Mouse (Mus musculus) cerebellum, adult 9-11 months (tissue): Measurements from ENCODE around the gene Lias.

ENCODE experiments used
- DNase-seq: peaks from one replicate; pipeline ENCODE4 v3.0.0; 2022

Gene Lias

DNA sequence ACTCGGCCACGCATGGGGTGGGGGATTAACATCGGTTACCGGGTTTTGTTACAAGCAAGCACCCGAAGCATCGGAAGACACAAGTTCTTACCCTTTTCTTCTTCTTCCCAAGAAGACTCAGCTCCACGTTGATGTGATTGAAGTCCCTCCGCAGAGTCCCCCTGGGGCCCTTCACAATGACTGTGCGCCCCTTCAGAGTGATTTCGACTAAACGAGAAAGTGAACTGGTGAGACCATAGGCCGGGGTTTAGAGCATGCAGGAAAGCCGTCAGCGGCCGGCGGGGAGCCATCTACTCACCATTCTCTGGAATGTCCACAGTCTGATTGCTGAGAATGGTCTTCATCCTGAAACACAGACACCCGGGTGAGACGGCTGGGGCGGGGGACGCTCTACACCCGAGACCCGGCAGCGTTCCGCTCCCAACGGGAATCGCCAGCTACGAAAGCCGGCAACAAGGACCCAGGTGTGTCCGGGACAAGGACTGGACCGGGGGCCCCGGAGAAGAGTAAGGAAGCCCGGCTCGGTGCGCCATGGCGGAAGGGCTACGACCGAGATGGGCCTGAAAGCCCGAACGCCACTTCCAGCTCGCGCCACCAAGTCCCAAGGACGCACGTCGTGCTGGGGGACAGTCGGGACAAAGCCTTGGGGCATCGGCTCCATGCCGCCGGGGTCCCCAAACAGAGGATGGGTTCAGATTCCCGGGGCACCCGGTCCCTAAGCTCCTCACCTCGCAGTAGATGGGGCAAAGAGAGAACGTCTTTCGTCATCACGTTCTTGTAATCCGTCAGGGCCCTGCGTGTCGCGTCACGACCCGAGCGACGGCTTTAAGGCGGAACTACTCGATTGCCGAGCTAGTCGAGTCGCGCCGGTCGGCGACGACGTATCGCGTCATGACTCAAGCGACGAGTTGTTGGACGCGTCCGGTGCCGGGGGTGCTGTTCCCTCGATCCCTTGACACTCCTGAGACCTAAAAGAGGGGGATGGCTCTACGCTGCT, at the start of gene Lias, which contains the start of gene Rpl9:
Gene Lias, plus strand, starts transcription at position 850 of the 997 bp plus-strand sequence.
Gene Rpl9, minus strand, starts transcription at position 797 of the 997 bp plus-strand sequence.
- peak; percentile 98 for DNase-seq

GRCm38 (mm10) chr5:65348168-65348567, 43.1 kb upstream of the Lias start, which contains the start of gene Klb:
Klb (plus strand) TSS chr5:65348314.
- DNase-seq, result no peak

GRCm38 (mm10) chr5:65350508-65350907, 40.8 kb upstream of the Lias start:
- no peak for DNase-seq

DNA sequence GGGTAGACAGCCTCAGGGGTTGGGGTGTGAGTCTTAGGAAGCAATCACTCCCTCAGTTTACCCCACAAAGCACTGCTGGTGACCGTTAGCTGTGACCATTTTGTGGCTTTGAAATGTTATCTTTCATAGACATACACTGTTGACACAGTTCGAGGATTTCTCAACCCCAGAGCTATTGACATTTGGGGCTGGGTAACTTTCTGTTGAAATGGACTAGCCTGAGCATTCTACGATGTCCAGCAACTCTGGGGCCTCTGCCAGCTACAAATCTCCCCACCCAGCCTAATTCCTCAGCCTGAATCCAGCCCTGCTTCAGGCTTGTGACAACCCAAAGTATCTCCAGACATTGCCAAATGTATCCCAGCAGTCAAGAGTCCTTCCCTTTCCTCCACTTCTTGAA, 37.2 kb upstream of the Lias start:
- DNase-seq, result no peak

DNA sequence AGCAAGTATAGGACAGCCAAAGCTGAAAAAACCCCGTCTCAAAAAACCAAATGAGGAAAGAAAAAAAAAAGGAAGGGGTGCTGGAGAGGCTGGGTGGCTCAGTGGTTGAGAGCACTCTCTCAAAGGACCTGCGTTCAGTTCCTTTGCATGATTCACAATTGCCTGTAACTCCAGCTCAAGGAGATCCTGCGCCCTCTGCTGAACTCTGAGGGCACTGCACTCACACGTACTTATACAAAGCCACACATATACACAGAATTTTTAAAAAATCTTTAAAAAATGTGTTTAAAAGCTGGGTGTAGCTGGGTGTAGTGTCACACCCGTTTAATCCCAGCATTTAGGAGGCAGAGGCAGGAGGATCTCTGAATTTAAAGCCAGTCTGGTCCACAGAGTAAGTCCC, 36.3 kb upstream of the Lias start:
- no peak for DNase-seq

- no peak for DNase-seq
These were observed 34.4 kb upstream of the Lias start for GRCm38 (mm10) chr5:65356851-65357250.

DNA sequence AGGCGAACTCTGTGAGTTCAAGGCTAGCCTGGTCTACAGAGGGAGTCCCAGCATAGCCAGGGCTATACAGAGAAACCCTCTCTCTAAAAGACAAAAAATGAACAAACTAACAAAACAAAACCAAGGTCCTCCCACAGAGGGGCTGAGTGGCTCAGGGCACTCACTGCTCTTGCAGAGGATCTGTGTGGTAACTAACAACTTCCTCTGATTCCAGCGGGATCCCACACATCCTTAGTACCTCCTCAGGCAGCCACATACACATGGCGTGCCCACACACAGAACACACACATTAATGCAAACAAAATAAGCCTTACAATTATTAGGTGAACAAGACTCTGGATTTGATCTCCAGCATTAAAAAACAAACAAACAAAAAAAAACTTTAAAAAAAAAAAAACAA, 33.5 kb upstream of the Lias start:
- DNase-seq, result no peak

DNA sequence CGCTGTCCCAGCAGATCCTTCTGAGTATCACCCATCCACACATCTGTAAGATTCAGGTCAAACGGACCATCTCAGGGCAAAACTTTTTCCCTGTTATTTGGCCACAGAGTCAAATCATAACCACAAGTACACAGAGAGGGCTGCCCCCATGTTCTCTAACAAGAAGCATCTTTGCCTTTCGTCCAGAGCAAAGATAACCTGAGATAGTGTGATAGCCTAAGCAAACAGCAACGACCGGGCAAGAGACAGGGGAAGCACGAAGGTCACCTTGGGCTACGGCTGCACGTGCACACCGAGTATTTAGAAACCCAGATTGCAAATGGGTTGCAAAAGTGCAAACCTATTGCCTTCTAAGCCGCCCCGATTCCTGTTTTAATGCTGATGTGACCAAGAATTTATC, 23.5 kb upstream of the Lias start:
- DNase-seq, result no peak

DNA sequence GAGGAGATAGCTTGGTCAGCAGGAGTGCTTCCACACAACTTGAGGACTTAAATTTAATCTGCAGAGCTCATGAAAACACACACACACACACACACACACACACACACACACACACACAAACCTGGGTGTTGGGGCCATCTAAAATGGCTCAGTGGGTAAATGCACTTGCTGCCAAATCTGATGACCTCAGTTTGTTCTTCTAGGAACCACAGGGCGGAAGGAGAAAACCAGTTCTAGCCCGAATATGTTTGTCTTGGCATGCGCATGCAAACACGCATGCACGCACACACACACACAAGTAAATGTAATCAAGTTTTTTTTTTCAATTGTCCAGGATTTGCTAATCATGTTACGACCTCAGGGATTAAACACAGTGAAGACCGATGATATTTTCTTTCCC, 19.7 kb upstream of the Lias start:
- no peak for DNase-seq

DNA sequence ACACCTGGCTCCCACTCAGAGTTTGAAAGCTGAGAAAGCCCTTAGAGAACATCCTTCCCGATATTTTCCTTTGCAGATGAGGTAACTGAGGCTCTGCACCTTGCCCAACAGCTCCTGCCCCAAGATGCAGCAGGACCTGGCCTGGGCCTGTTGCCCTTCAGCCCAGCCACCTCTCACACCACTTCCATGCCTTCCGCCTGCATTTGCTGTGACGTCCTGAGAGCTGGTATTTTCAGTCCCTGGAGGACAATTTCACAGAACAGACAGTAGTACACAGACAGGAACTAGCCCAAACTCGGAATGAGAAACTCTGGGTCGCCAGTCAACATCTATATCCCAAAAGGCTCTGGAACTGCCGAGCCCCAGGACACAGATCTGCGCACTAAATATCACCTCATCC, 16.6 kb upstream of the Lias start:
- no peak for DNase-seq

DNA sequence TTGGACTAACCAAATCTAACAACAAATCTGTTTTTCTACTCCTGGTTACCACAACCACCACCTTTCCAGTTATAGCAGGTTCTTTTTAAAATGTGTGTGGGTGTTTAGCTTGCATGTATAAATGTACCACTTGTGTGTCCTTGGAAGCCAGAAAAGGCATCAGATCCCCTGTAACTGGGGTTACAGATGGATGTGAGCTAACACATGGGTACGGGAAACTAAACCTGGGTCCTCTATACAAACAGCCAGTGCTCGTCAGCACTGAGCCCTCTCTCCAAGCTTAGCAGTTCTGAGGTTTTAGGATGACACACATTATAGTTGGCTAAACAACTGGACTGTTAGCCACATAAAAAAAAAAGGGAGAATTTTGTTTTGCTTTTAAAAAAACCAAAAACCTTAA, 5.6 kb upstream of the Lias start:
- no peak for DNase-seq

DNA sequence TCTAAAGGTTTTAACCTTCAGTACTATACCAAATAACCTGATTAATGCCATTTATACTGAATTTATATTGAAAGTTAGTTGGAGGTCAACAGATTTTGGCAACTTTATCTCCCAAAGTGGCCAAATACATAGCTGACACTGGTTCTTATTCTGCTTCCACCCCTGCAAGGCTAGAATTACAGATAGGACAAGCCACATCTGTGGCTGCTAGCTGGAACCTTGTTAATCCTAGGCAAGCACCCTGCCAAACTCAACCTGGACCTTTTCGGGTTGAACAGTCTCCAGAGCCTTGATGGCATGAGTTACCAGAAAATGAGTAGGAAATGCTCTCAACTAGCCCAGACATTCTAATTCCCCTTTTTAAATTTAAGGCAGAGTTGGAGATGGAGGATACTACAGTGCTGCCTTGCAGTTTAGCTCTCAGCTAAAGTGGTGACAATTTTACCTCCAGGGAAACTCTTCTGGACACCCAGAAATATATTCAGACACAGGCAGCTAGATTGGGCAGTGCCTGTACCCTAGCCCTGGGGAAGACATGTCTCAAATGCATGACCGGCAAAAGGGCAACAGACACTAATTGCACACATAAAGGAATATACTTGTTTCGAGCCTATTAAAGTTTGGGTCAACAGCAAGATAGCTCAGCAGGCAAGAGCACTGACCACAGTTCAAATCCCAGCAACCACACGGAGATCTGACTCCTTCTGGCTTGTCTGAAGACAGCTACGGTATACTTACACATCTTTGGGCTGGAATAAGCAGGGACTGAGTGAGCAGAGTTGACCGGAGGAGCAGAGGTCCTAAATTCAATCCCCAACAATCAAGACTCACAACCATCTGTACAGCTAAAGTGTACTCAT, 4.1 kb upstream of the Lias start:
- DNase-seq, result no peak

DNA sequence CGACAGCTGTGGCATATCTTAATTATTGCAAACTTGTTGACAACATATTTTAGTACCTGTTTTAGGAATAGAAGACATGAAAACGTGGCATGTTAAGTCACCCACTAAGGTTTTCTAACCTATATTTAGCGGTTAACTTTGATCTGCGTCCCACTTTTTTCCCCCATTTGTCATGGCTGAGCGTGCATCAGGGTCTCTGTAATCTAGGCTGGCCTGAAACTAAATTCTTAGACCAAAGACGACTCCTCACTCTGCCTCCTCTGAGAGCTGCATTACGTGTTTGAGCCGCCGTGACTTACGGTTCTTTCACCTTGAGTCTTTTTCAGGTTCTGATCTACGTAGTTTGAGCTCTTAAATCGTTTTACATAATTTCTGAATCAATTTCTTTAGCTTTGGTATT, 456 bp downstream of the Lias start:
- DNase-seq, result no peak

- no peak for DNase-seq
These were observed 3.1 kb downstream of the Lias start for GRCm38 (mm10) chr5:65394425-65394824.

DNA sequence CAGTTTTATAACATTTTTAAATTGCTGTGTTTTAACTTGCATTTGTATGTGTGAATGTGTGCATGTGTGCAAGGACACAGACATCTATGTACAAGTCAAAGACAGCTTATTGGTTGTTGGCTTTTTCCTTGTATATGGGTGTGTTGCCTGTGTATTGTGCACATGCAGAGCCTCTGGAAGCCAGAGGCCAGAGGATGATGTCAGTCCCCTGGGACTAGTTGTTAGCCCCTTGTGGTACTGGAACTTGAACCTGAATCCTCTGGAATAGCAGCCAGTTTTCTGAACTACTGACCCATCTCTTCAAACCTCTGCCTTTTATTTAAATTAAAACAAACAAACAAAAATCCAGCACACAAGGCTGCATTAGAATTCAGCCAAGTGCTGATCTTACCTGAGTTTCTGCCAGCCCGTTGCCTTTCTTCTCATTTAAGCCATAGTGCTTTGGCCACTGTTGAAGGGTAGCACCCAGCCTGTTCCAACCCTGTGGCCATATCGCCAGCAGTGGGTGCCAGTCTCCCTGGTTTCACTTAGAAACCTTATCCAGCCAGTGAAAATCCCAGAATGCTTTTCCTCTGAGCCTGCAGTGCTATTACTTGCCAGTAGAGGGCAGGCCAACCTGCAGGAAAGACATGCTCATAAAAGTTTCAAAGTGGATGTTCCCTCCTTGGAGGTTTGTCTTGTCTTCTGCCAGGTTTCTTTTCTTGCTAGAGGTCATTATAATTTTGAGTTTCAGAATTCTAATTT, 10.1 kb downstream of the Lias start:
- peak; percentile 81 for DNase-seq

GRCm38 (mm10) chr5:65407989-65408388, 16.7 kb downstream of the Lias start:
- no peak for DNase-seq

GRCm38 (mm10) chr5:65415653-65416458, 24.6 kb downstream of the Lias start:
- DNase-seq, result no peak

DNA sequence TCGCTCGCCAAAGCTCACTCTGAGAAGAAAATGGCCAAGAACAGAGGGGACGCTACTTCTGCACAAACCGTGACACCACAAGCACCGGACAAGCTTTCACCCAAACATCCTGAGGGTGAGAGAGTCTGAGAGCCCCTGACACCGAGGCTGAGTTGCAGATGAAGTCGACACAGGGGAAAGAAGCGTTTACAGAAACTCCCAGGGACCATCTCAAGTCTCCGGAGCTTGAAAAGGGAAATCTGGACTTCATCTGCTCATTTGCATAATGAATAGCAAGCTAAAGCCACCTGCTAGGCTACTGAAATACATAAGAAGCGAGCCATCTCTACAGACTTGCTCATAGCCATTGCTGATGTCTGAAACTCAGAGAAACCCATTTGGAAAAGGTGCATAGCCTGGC, 27.8 kb downstream of the Lias start:
- no peak for DNase-seq

DNA sequence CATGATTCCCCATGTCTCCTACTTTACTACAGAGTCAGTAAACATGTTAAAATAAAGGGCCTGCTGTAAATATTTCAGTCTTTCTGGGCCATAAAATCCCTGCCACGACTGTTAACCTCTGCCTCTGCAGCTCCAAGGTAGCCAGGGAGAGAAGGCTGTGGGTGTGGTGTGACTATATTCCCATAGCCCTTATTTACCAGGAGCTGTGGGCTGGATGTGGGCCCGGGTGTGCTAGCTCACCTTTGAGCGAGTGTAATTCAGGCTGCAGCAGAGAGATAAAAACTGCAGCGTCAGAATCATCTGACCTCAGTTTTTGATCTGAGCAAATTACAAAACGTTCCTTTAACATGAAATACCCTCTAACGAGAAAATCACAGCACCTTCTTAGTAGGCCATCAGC, 29.5 kb downstream of the Lias start:
- no peak for DNase-seq

DNA sequence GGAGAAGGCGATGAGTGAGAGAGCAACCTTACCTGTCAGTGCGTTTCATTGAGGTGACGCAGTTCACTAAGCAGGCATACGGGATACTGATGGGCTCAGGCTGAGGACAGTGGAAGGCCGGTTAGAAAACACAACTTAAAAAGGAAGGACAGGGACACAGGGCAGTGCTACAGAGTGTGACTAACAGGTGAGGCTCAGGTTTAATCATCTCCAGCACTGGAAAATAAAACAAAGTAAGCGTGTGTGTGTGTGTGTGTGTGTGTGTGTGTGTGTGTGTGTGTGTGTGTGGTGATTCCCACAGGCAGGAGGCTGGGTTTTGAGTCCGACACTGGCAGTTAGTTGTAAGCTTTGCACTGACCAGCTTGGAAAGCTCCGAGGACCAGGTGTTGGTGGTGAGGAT, 31.5 kb downstream of the Lias start:
- no peak for DNase-seq

DNA sequence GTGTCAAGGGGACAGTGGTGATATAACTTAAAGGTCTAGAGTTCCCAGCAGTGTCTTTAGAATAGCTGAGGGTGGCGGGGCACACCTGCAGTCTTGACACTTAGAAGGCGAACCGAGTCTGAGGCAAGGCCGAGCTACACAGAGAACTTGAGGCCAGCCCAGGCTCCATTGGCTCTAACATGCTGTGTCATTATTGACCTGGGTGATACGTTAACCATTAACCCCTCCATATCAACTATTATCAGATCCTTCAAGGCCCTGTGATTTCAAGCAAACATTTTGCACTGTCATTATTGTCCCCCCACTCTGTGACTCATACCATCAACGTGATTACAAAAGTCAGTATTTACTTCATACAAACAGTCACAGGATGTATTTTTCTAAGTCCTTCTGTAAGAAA, 32.9 kb downstream of the Lias start:
- DNase-seq, result no peak

GRCm38 (mm10) chr5:65425251-65425650, 34.0 kb downstream of the Lias start:
- no peak for DNase-seq
